Mouse (Mus musculus): ENCODE measurements at regions not wholly inside any gene's neighbourhood (a gene's known extent, or its start where the extent isn't known, plus 50 kb on each side); places are given as distances from the start of the nearest gene placed in this dataset.

- no peak for DNase-seq (ENCODE audit: low spot score)
Measured at GRCm38 (mm10) chr13:70303953-70304525, 333.4 kb downstream of the Ice1 start.

GRCm38 (mm10) chr13:70310516-70310915 is 326.9 kb downstream of the Ice1 start:
- no peak for DNase-seq (ENCODE audit: low spot score)

GRCm38 (mm10) chr13:70311226-70312055 is 326.0 kb downstream of the Ice1 start:
- DNase-seq (ENCODE audit: low spot score) = no peak

- DNase-seq (ENCODE audit: low spot score) = no peak
Measured at GRCm38 (mm10) chr13:70313205-70313604, 324.2 kb downstream of the Ice1 start.

GRCm38 (mm10) chr13:70323537-70323936 is 313.9 kb downstream of the Ice1 start:
- no peak for DNase-seq (ENCODE audit: low spot score)

- no peak for DNase-seq (ENCODE audit: low spot score)
Measured at GRCm38 (mm10) chr13:70336069-70336468, 301.4 kb downstream of the Ice1 start.

- DNase-seq (ENCODE audit: low spot score) = no peak
Measured at GRCm38 (mm10) chr13:70340437-70340836, 297.0 kb downstream of the Ice1 start.

- no peak for DNase-seq (ENCODE audit: low spot score)
Measured at GRCm38 (mm10) chr13:70343191-70343734, 294.2 kb downstream of the Ice1 start.

GRCm38 (mm10) chr13:70343911-70344310 is 293.5 kb downstream of the Ice1 start:
- DNase-seq (ENCODE audit: low spot score) = no peak

GRCm38 (mm10) chr13:70344311-70344710 is 293.1 kb downstream of the Ice1 start:
- DNase-seq (ENCODE audit: low spot score) = no peak

- DNase-seq (ENCODE audit: low spot score) = no peak
Measured at GRCm38 (mm10) chr13:70348456-70348855, 289.0 kb downstream of the Ice1 start.

- no peak for DNase-seq (ENCODE audit: low spot score)
Measured at GRCm38 (mm10) chr13:70348965-70349364, 288.5 kb downstream of the Ice1 start.

GRCm38 (mm10) chr13:70369647-70370046 is 267.8 kb downstream of the Ice1 start:
- DNase-seq (ENCODE audit: low spot score) = no peak

- DNase-seq (ENCODE audit: low spot score) = no peak
Measured at GRCm38 (mm10) chr13:70380772-70381171, 256.7 kb downstream of the Ice1 start.

GRCm38 (mm10) chr13:70385292-70385691 is 252.1 kb downstream of the Ice1 start:
- DNase-seq (ENCODE audit: low spot score) = no peak

GRCm38 (mm10) chr13:70412788-70413187 is 224.6 kb downstream of the Ice1 start:
- DNase-seq (ENCODE audit: low spot score) = no peak

GRCm38 (mm10) chr13:70418156-70418555 is 219.3 kb downstream of the Ice1 start:
- no peak for DNase-seq (ENCODE audit: low spot score)

GRCm38 (mm10) chr13:70439419-70439818 is 198.0 kb downstream of the Ice1 start:
- no peak for DNase-seq (ENCODE audit: low spot score)

GRCm38 (mm10) chr13:70446940-70447339 is 190.5 kb downstream of the Ice1 start:
- DNase-seq (ENCODE audit: low spot score) = no peak

- DNase-seq (ENCODE audit: low spot score) = no peak
Measured at GRCm38 (mm10) chr13:70454592-70455390, 182.6 kb downstream of the Ice1 start.

GRCm38 (mm10) chr13:70458406-70458805 is 179.0 kb downstream of the Ice1 start:
- no peak for DNase-seq (ENCODE audit: low spot score)

GRCm38 (mm10) chr13:70464996-70465395 is 172.4 kb downstream of the Ice1 start:
- no peak for DNase-seq (ENCODE audit: low spot score)

GRCm38 (mm10) chr13:70474746-70475145 is 162.7 kb downstream of the Ice1 start:
- no peak for DNase-seq (ENCODE audit: low spot score)
